Mouse (Mus musculus) megakaryocyte, embryonic 14.5 days (primary cell): ENCODE measurements around the gene Spag9.

ENCODE experiments used
- FLI1 ChIP-seq: IDR thresholded peaks from 2 replicates; pipeline ENCODE4 v1.6.1; 2012; ENCODE audit warnings: low read length, inconsistent platforms, mixed read lengths
- GATA1 ChIP-seq: IDR thresholded peaks from 3 replicates; pipeline ENCODE4 v1.6.1; 2012; ENCODE audit warnings: mixed read lengths, low read length, inconsistent platforms, borderline replicate concordance

GRCm38 (mm10) chr11:94165745-94166144 is 169.9 kb downstream of the Spag9 start:
- TF ChIP-seq GATA1: no peak
- TF ChIP-seq FLI1: no peak
